Comparison of ENCODE assay signal across 13 mouse cellular contexts in the genomic region with DNA sequence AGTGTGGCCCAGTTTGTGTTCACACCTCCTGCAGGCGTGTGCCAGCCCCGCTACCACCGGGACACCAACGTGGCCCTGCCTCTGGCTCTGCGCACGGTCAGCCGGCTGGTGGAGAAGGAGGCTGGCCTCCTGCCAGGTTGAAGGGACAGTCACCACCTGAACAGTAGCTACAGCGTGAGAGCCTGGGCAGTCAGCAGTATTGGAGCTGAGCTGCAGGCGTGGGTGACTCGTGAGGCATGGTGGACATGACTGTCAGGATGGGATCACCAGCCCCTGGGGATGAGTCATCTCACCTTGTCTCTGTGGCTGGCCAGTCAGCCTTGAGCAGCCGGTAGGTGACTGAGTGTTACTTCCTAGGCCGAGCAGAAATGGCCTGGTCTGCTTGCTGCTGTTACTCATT. TPM values are rescaled to one million over a fixed set of nuclear protein-coding genes. Genes with fewer than 3 reads are reported as not detected.
DNase-seq lines count a peak whose midpoint lies in the region; ATAC-seq lines count a peak whose summit lies in the region.
"Had no signal": no experiment of that assay in that cellular context is flagged by ENCODE, and none has a peak within 500 bp of the region (broad histone marks: within the 10 kb centered on the region; RNA-seq: fewer than 3 reads in every experiment).

No protein-coding gene starts in this region.

- no peak overlapping the region for H3K27ac ChIP-seq in heart, embryonic 15.5 days
- no peak overlapping the region for H3K27ac ChIP-seq in heart, embryonic 11.5 days (ENCODE audit: low read depth, low read length)
- no peak overlapping the region for H3K27ac ChIP-seq in neural tube, embryonic 14.5 days (ENCODE audit: low read depth, low read length)

- 54% methylated on average over 12 of the region's 12 CpGs for WGBS in heart, embryonic 15.5 days
- 81% methylated on average over 12 of the region's 12 CpGs for WGBS in heart, embryonic 11.5 days (ENCODE audit: insufficient replicate concordance)
- 87% methylated on average over 12 of the region's 12 CpGs for WGBS in neural tube, embryonic 14.5 days

- no peak overlapping the region for H3K9ac ChIP-seq in heart, embryonic 15.5 days
- H3K9ac ChIP-seq in heart, embryonic 11.5 days (ENCODE audit: low read depth, low read length), result no peak overlapping the region
- H3K9ac ChIP-seq in neural tube, embryonic 14.5 days (replicated peaks; ENCODE audit: low read depth, low read length), result 0 out of 2 replicates have a peak overlapping the region, but pooled peaks have one; percentile 21

- H3K27me3 ChIP-seq in heart, embryonic 15.5 days, result no peaks in the 10 kb centered on the region
- H3K27me3 ChIP-seq in heart, embryonic 11.5 days (ENCODE audit: control insufficient read depth, insufficient read depth, low read length), result no peaks in the 10 kb centered on the region
- H3K27me3 ChIP-seq in neural tube, embryonic 14.5 days (ENCODE audit: control insufficient read depth, insufficient read depth, low read length), result no peaks in the 10 kb centered on the region

- no peaks in the 10 kb centered on the region; the same call in 1 of the 2 replicates for H3K36me3 ChIP-seq in heart, embryonic 15.5 days
- H3K36me3 ChIP-seq in heart, embryonic 11.5 days (ENCODE audit: control insufficient read depth, insufficient read depth, low read length), result no peaks in the 10 kb centered on the region
- peaks cover 10% of the 10 kb centered on the region; the same call in 1 of the 2 replicates for H3K36me3 ChIP-seq in neural tube, embryonic 14.5 days (ENCODE audit: control insufficient read depth, insufficient read depth, low read length)

- H3K4me1 ChIP-seq in heart, embryonic 15.5 days (replicated peaks), result peaks cover 19% of the 10 kb centered on the region
- H3K4me1 ChIP-seq in heart, embryonic 11.5 days (ENCODE audit: control insufficient read depth, insufficient read depth, low read length), result no peaks in the 10 kb centered on the region
- no peaks in the 10 kb centered on the region; the same call in 1 of the 2 replicates for H3K4me1 ChIP-seq in neural tube, embryonic 14.5 days (ENCODE audit: control insufficient read depth, insufficient read depth, low read length)

- no peak overlapping the region for H3K4me2 ChIP-seq in heart, embryonic 15.5 days
- H3K4me2 ChIP-seq in heart, embryonic 11.5 days, result no peak overlapping the region
- no peak overlapping the region for H3K4me2 ChIP-seq in neural tube, embryonic 14.5 days (ENCODE audit: low read depth, low read length)
- H3K4me2 ChIP-seq: midbrain, embryonic 11.5 days had no signal

- no peaks in the 10 kb centered on the region for H3K9me3 ChIP-seq in heart, embryonic 15.5 days (replicated peaks)
- H3K9me3 ChIP-seq in heart, embryonic 11.5 days (replicated peaks; ENCODE audit: control insufficient read depth, low read length), result no peaks in the 10 kb centered on the region
- no peaks in the 10 kb centered on the region for H3K9me3 ChIP-seq in neural tube, embryonic 14.5 days (ENCODE audit: control insufficient read depth, low read length)

- no peak overlapping the region for H3K4me3 ChIP-seq in heart, embryonic 15.5 days
- H3K4me3 ChIP-seq in heart, embryonic 11.5 days (ENCODE audit: low read depth, low read length), result no peak overlapping the region
- no peak overlapping the region for H3K4me3 ChIP-seq in neural tube, embryonic 14.5 days (ENCODE audit: low read depth, low read length)

- DNase-seq in neural tube, embryonic 10.5 days (ENCODE audit: extremely low spot score, low spot score), result no peak
- DNase-seq in adrenal gland, postnatal 36 days, result peak; percentile 80 to 82
- peak; percentile 66 for DNase-seq in testis, postnatal 10 days (ENCODE audit: low spot score)
- DNase-seq: layer of hippocampus, postnatal 36 days had no signal

- ATAC-seq in heart, embryonic 15.5 days (replicated peaks; ENCODE audit: insufficient number of reproducible peaks, insufficient read depth, low FRiP score, low read depth), result peak; percentile 30; the same call in 1 of the 2 replicates
- ATAC-seq in heart, embryonic 11.5 days (replicated peaks; ENCODE audit: insufficient number of reproducible peaks, low FRiP score, low TSS enrichment), result no peak
- no peak for ATAC-seq in neural tube, embryonic 14.5 days (ENCODE audit: low read depth)
- ATAC-seq in CD4-positive, CD25-positive, alpha-beta regulatory T cell, adult 4 months, result no peak
- no peak for ATAC-seq in megakaryocyte progenitor cell, adult 5-6 weeks (replicated peaks; ENCODE audit: poor library complexity)
- ATAC-seq: intestine, postnatal 0 days had no signal

RNA-seq across cellular contexts. Expression of gene Ap5z1, which starts 13.6 kb away (rescaled TPM):
- 6.0 and 8.8 TPM in 2 replicates for polyA plus RNA-seq in heart, embryonic 15.5 days (2015; fragmentation: Nextera tagmentation; extraction: Ambion mirVana)
- 6.4 and 8.1 TPM in 2 replicates for polyA plus RNA-seq in heart, embryonic 11.5 days (2014; fragmentation: Nextera tagmentation; extraction: Ambion mirVana)
- 11.9 and 15.0 TPM in 2 replicates for polyA plus RNA-seq in neural tube, embryonic 14.5 days (2014; fragmentation: Nextera tagmentation; extraction: Ambion mirVana)
- 10 to 100 TPM; 13.4 to 17.9 TPM for total RNA-seq in adrenal gland, postnatal 36 days (2021)
- 10 to 100 TPM; 19.5 to 28.9 TPM for polyA plus RNA-seq in CD4-positive, CD25-positive, alpha-beta regulatory T cell, adult 4 months (2017; shearing (Covaris generic))
- 5.6 and 6.8 TPM in 2 replicates for total RNA-seq in megakaryocyte progenitor cell, adult 5-6 weeks (2015)
- 4.7 and 8.0 TPM in 2 replicates for total RNA-seq in megakaryocyte progenitor cell, adult 5-6 weeks (2017)

RNA-seq across cellular contexts. Expression of gene Papolb, which starts 52.5 kb away (rescaled TPM):
- polyA plus RNA-seq in heart, embryonic 15.5 days (2015; fragmentation: Nextera tagmentation; extraction: Ambion mirVana), result 0.09 and 0.13 TPM in 2 replicates
- 0.37 and 0.39 TPM in 2 replicates for polyA plus RNA-seq in heart, embryonic 11.5 days (2014; fragmentation: Nextera tagmentation; extraction: Ambion mirVana)
- polyA plus RNA-seq in neural tube, embryonic 14.5 days (2014; fragmentation: Nextera tagmentation; extraction: Ambion mirVana), result 0.24 and 0.66 TPM in 2 replicates
- total RNA-seq in adrenal gland, postnatal 36 days (2021), result under 1 TPM in 1 of 2 experiments, not detected in 1; 0.36 TPM
- polyA plus RNA-seq in CD4-positive, CD25-positive, alpha-beta regulatory T cell, adult 4 months (2017; shearing (Covaris generic)), result not detected
- total RNA-seq in megakaryocyte progenitor cell, adult 5-6 weeks (2015), result not detected in 2 replicates
- not detected in 2 replicates for total RNA-seq in megakaryocyte progenitor cell, adult 5-6 weeks (2017)
- total RNA-seq: neutrophil, adult 5-6 weeks had no signal
- polyA plus RNA-seq: intestine, postnatal 0 days; small intestine, adult 2 months had no signal
